Mouse (Mus musculus) myocyte (in vitro differentiated cells): ENCODE results near the gene Fmnl3. TPM values are rescaled to one million over a fixed set of nuclear protein-coding genes. Genes with fewer than 3 reads are reported as not detected.
A peak's percentile ranks its signal among the peaks of the same experiment; 100 is the strongest.

ENCODE experiments used
- H3K27me3 ChIP-seq: one replicate; pipeline ENCODE4 v1.6.1; 2011; ENCODE audit not compliant: control insufficient read depth, insufficient read depth, insufficient read length
- H3K36me3 ChIP-seq: one replicate; pipeline ENCODE4 v1.6.1; 2011; ENCODE audit not compliant: control insufficient read depth, insufficient read depth
- H3K4me2 ChIP-seq: one replicate; pipeline ENCODE4 v1.6.1; 2011; ENCODE audit warnings: low read depth, control low read depth
- H3K4me3 ChIP-seq: one replicate; pipeline ENCODE4 v1.5.1; 2011; ENCODE audit warnings: mild to moderate bottlenecking, control low read depth, moderate library complexity
- H3K79me2 ChIP-seq: one replicate; pipeline ENCODE4 v1.6.1; 2011; ENCODE audit not compliant: control insufficient read depth, insufficient read depth
- H3ac ChIP-seq: one replicate; pipeline ENCODE4 v1.6.1; 2011; ENCODE audit not compliant: control insufficient read depth, insufficient read length
- CEBPB ChIP-seq: IDR thresholded peaks from 2 replicates; pipeline ENCODE4 v1.6.1; 2011; ENCODE audit warnings: mild to moderate bottlenecking, moderate library complexity; ENCODE audit not compliant: poor library complexity, insufficient read depth, severe bottlenecking
- E2F4 ChIP-seq: IDR thresholded peaks from one replicate; pipeline ENCODE4 v1.6.1; 2011; ENCODE audit warnings: mild to moderate bottlenecking, control low read depth, moderate library complexity; ENCODE audit not compliant: insufficient read depth
- MAX ChIP-seq: IDR thresholded peaks from one replicate; pipeline ENCODE4 v1.6.1; 2011; ENCODE audit warnings: low read depth, mild to moderate bottlenecking, control low read depth
- MYOD1 ChIP-seq, 3 experiments: IDR thresholded peaks; one replicate each; pipeline ENCODE4 v1.6.1; 2011; ENCODE audit warnings: control low read depth in 2 of 3, low read depth in 2 of 3, mild to moderate bottlenecking in 2 of 3, moderate library complexity in 1 of 3; ENCODE audit not compliant: insufficient read length in 2 of 3, control insufficient read depth in 1 of 3
- MYOG ChIP-seq, 3 experiments: IDR thresholded peaks; one replicate each; pipeline ENCODE4 v1.6.1; 2011; ENCODE audit warnings: control low read depth in 2 of 3, low read depth in 2 of 3, mild to moderate bottlenecking in 2 of 3; ENCODE audit not compliant: insufficient read length in 2 of 3, control insufficient read depth in 1 of 3, insufficient read depth in 1 of 3
- POLR2A ChIP-seq: IDR thresholded peaks from one replicate; pipeline ENCODE4 v1.6.1; 2011; ENCODE audit warnings: low read depth, mild to moderate bottlenecking, control low read depth, moderate library complexity; ENCODE audit not compliant: insufficient read length
- POLR2AphosphoS2 ChIP-seq: IDR thresholded peaks from one replicate; pipeline ENCODE4 v1.6.1; 2011; ENCODE audit warnings: low read depth, control low read depth; ENCODE audit not compliant: insufficient read length
- REST ChIP-seq: IDR thresholded peaks from one replicate; pipeline ENCODE4 v1.6.1; 2011; ENCODE audit warnings: mild to moderate bottlenecking, control low read depth, moderate library complexity; ENCODE audit not compliant: insufficient read depth, insufficient read length
- SRF ChIP-seq: IDR thresholded peaks from one replicate; pipeline ENCODE4 v1.6.1; 2011; ENCODE audit warnings: low read depth; ENCODE audit not compliant: control insufficient read depth, insufficient read length
- TCF12 ChIP-seq: IDR thresholded peaks from one replicate; pipeline ENCODE4 v1.6.1; 2011; ENCODE audit warnings: mild to moderate bottlenecking, control low read depth; ENCODE audit not compliant: poor library complexity, insufficient read depth, severe bottlenecking
- TCF3 ChIP-seq: IDR thresholded peaks from one replicate; pipeline ENCODE4 v1.6.1; 2011; ENCODE audit warnings: low read depth, control low read depth; ENCODE audit not compliant: insufficient read length
- USF1 ChIP-seq: IDR thresholded peaks from one replicate; pipeline ENCODE4 v1.6.1; 2011; ENCODE audit warnings: low read depth, mild to moderate bottlenecking, control low read depth, moderate library complexity
- polyA plus RNA-seq: library from polyadenylated mRNA; unstranded; fragments of >200 nt; fragmentation: generic; extraction: Trizol; gene quantifications from one replicate; pipeline ENCODE4 v1.2.1, GENCODE M21; 2012; ENCODE audit warnings: missing spikeins

The Fmnl3 gene
- polyA plus RNA-seq, 1 experiment, result 62.6 TPM

GRCm38 (mm10) chr15:99384071-99384470 is 13.8 kb upstream of the Fmnl3 start:
- H3K4me2 ChIP-seq, result no peak overlapping the region
- TF ChIP-seq POLR2A (no peak), USF1 (no peak), CEBPB (0 out of 2 replicates have a peak, but pooled peaks have one; percentile 18), TCF3 (no peak), REST (no peak), MYOD1 (IDR thresholded peaks at IDR 0.05; ENCODE audit: control insufficient read depth in 1 of 3, insufficient read length in 2 of 3, low read depth in 2 of 3) (no peak), TCF12 (no peak), MAX (no peak)
- H3K79me2 ChIP-seq, result no peaks in the 10 kb centered on the region

GRCm38 (mm10) chr15:99382893-99383292 is 12.6 kb upstream of the Fmnl3 start:
- Histone ChIP-seq H3K27me3 (no peaks in the 10 kb centered on the region), H3ac (no peak overlapping the region), H3K4me2 (no peak overlapping the region), H3K4me3 (no peak overlapping the region), H3K36me3 (no peaks in the 10 kb centered on the region), H3K79me2 (no peaks in the 10 kb centered on the region)
- TF ChIP-seq POLR2A (no peak), TCF12 (no peak), MAX (no peak), SRF (no peak), E2F4 (no peak), MYOG (IDR thresholded peaks at IDR 0.05; ENCODE audit: control insufficient read depth in 1 of 3, insufficient read depth in 1 of 3, insufficient read length in 2 of 3, low read depth in 2 of 3) (no peak), POLR2AphosphoS2 (no peak), USF1 (no peak), CEBPB (no peak), REST (no peak), TCF3 (no peak), MYOD1 (IDR thresholded peaks at IDR 0.05; ENCODE audit: control insufficient read depth in 1 of 3, insufficient read length in 2 of 3, low read depth in 2 of 3) (no peak)

More at GRCm38 (mm10) chr15:99384071-99384470, 13.8 kb upstream of the Fmnl3 start:
- H3K27me3 ChIP-seq, result no peaks in the 10 kb centered on the region
- H3ac ChIP-seq, result no peak overlapping the region
- no peak overlapping the region for H3K4me3 ChIP-seq
- no peaks in the 10 kb centered on the region for H3K36me3 ChIP-seq

GRCm38 (mm10) chr15:99376240-99376639 is 6.0 kb upstream of the Fmnl3 start:
- TF ChIP-seq POLR2AphosphoS2 (no peak), MYOD1 (IDR thresholded peaks at IDR 0.05; ENCODE audit: control insufficient read depth in 1 of 3, insufficient read length in 2 of 3, low read depth in 2 of 3) (peak; percentile 28 to 56 (median 41)), MYOG (IDR thresholded peaks at IDR 0.05; ENCODE audit: control insufficient read depth in 1 of 3, insufficient read depth in 1 of 3, insufficient read length in 2 of 3, low read depth in 2 of 3) (peak in 2 of 3 experiments; percentile 59 to 80), TCF12 (peak; percentile 48), MAX (no peak), POLR2A (no peak), CEBPB (peak; percentile 92)
- Histone ChIP-seq H3K79me2 (no peaks in the 10 kb centered on the region), H3K27me3 (no peaks in the 10 kb centered on the region), H3K4me3 (no peak overlapping the region), H3ac (no peak overlapping the region), H3K4me2 (peak overlapping the region; percentile 21), H3K36me3 (no peaks in the 10 kb centered on the region)

- Histone ChIP-seq H3K27me3 (no peaks in the 10 kb centered on the region), H3K4me2 (peak overlapping the region; percentile 21), H3K36me3 (no peaks in the 10 kb centered on the region), H3K4me3 (no peak overlapping the region), H3K79me2 (no peaks in the 10 kb centered on the region), H3ac (no peak overlapping the region)
- no peak for TF ChIP-seq MAX
- TF ChIP-seq TCF12, result peak; percentile 73
- peak; percentile 75 to 87 (median 85) for TF ChIP-seq MYOD1 (IDR thresholded peaks at IDR 0.05; ENCODE audit: control insufficient read depth in 1 of 3, insufficient read length in 2 of 3, low read depth in 2 of 3)
These were observed 5.3 kb upstream of the Fmnl3 start for GRCm38 (mm10) chr15:99375581-99375980.

GRCm38 (mm10) chr15:99375036-99375435 is 4.8 kb upstream of the Fmnl3 start:
- Histone ChIP-seq H3K27me3 (no peaks in the 10 kb centered on the region), H3K79me2 (no peaks in the 10 kb centered on the region), H3K4me3 (no peak overlapping the region), H3K4me2 (no peak overlapping the region), H3ac (no peak overlapping the region), H3K36me3 (no peaks in the 10 kb centered on the region)
- TF ChIP-seq SRF (no peak), MYOD1 (IDR thresholded peaks at IDR 0.05; ENCODE audit: control insufficient read depth in 1 of 3, insufficient read length in 2 of 3, low read depth in 2 of 3) (peak in 2 of 3 experiments; percentile 45 to 69)
